Mouse (Mus musculus) intestine, postnatal 0 days (tissue): ENCODE results near the gene Gprc5a. TPM values are rescaled to one million over a fixed set of nuclear protein-coding genes. Genes with fewer than 3 reads are reported as not detected.

Source experiments
- ATAC-seq: fragments of 200-750 bp; cut with Nextera tagmentation; 2 replicates; pipeline ENCODE4 v1.8.0; 2017; ENCODE audit warnings: mild to moderate bottlenecking, moderate TSS enrichment, moderate library complexity
- H3K27ac ChIP-seq: fragments of 300-500 bp; sonication (generic); 2 replicates; pipeline ENCODE4 v1.5.1; 2014; ENCODE audit warnings: mild to moderate bottlenecking, low read depth, low read length, moderate library complexity
- H3K27me3 ChIP-seq: fragments of 300-500 bp; sonication (generic); replicated peaks from 2 replicates; pipeline ENCODE4 v1.6.1; 2014; ENCODE audit warnings: low read length, mixed read lengths; ENCODE audit not compliant: control insufficient read depth, insufficient read depth
- H3K36me3 ChIP-seq: fragments of 300-500 bp; sonication (generic); 2 replicates; pipeline ENCODE4 v1.6.1; 2014; ENCODE audit warnings: mild to moderate bottlenecking, moderate library complexity; ENCODE audit not compliant: control insufficient read depth, insufficient read depth
- H3K4me1 ChIP-seq: fragments of 300-500 bp; sonication (generic); replicated peaks from 2 replicates; pipeline ENCODE4 v1.6.1; 2014; ENCODE audit warnings: antibody characterized with exemption, low read length, mixed read lengths; ENCODE audit not compliant: control insufficient read depth, insufficient read depth
- H3K4me2 ChIP-seq: fragments of 300-500 bp; sonication (generic); replicated peaks from 2 replicates; pipeline ENCODE4 v1.6.1; 2014; ENCODE audit warnings: low read depth, mild to moderate bottlenecking, moderate library complexity
- H3K4me3 ChIP-seq: fragments of 300-500 bp; sonication (generic); 2 replicates; pipeline ENCODE4 v1.5.1; 2014; ENCODE audit warnings: low read depth, low read length
- H3K9ac ChIP-seq: fragments of 300-500 bp; sonication (generic); 2 replicates; pipeline ENCODE4 v1.6.1; 2014; ENCODE audit warnings: mild to moderate bottlenecking, low read depth, low read length
- H3K9me3 ChIP-seq: fragments of 300-500 bp; sonication (generic); 2 replicates; pipeline ENCODE4 v1.6.1; 2016; ENCODE audit warnings: mixed run types; ENCODE audit not compliant: control insufficient read depth
- CTCF ChIP-seq: sonication (generic); IDR thresholded peaks from 2 replicates; pipeline ENCODE4 v1.5.1; 2016; ENCODE audit warnings: low read depth, mild to moderate bottlenecking, control low read depth, antibody characterized with exemption, moderate library complexity
- WGBS: fragments of 180-500 bp; shearing (Covaris S2); extraction: QIAGEN DNeasy Blood & Tissue Kit; methylation state at CpG from one replicate; pipeline ENCODE4 v1.1.7; 2014; 5-methylcytosine and 5-hydroxymethylcytosine counted together
- polyA plus RNA-seq: library from polyadenylated mRNA; unstranded; fragments of >200 nt; fragmentation: Nextera tagmentation; extraction: Ambion mirVana; gene quantifications from 2 replicates; pipeline ENCODE4 v1.2.1, GENCODE M21; 2015

The Gprc5a gene
- polyA plus RNA-seq, 1 experiment from 2014 or later: 4.2 TPM

DNA sequence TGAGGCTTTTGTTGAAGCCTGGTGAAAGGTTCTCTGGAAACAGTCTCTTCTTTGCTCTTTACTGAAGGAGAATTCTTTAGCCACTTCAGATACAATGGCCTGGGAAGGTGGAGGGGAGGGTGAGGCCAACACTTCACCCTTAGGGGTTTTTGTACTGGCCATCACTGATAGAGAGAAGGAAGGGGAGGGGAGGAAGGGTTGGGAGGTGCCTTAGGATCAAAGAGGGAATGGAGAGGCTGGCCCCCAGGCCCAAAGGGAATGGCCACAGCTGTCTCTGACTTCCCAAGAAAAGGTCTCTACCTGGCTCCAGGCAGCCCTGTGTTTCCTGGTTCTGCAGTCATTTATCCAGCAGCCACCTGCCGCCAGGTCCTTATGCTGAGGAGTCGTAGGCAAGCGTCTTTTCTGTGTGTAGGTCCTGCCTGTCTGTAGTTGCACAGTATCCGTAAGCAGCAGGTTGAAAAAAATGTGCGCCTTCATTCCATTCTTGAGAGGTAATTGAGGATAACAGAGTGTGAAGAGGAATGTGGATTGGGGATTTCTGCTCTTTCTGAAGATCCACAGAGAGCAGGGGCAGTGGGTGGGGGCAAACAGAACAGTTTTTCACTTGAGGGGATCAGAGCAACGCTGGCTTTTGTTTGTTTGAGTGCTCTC, 1.5 kb downstream of the Gprc5a start:
- Histone ChIP-seq H3K9ac (no peak overlapping the region), H3K9me3 (no peaks in the 10 kb centered on the region), H3K27ac (no peak overlapping the region), H3K27me3 (no peaks in the 10 kb centered on the region), H3K4me3 (no peak overlapping the region), H3K4me1 (no peaks in the 10 kb centered on the region; the same call in 1 of the 2 replicates), H3K4me2 (no peak overlapping the region), H3K36me3 (no peaks in the 10 kb centered on the region)
- no peak for TF ChIP-seq CTCF
- 55% methylated on average over 6 of the region's 6 CpGs for WGBS
- ATAC-seq: no peak

DNA sequence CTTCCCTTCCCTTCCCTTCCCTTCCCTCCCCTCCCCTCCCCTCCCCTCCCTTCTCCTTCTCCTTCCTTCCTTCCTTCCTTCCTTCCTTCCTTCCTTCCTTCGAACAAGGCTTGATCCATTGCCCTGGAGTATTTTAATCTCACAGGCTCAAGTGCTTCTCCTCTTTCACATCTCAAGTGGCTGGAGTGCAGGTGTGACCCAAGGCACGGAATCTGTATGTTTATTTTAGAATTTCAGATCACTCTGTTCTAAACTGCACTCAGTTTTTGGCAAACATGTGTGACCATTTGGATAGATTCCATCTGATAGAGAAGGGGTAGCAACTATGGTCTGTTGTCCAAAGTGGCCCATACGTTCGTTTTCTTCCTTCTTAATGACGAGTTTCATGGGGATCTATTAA, 2.8 kb downstream of the Gprc5a start:
- Histone ChIP-seq H3K9me3 (no peaks in the 10 kb centered on the region), H3K4me1 (no peaks in the 10 kb centered on the region; the same call in 1 of the 2 replicates), H3K4me2 (no peak overlapping the region), H3K27me3 (no peaks in the 10 kb centered on the region), H3K27ac (no peak overlapping the region), H3K9ac (no peak overlapping the region), H3K36me3 (no peaks in the 10 kb centered on the region), H3K4me3 (no peak overlapping the region)
- WGBS: 88% methylated on average over 5 of the region's 5 CpGs
- no peak for ATAC-seq
- no peak for TF ChIP-seq CTCF

DNA sequence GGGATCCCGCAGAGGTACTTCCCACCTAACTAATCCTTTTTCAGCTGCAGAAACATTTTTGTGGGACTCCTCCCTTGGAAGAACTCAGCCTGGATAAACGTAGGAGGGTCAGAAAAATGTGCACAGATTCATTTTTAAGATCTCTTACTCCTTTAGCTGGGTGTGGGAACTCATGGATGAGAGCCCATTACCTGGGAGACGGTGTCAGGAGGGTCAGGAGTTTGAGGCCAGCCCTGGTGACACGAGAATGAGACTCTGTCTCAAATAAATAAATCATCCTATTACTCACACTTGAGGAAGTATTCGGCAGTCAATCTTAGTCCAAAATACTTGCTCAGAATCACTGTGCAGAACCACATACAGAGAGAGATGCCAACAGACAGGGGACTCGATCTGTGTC, 4.4 kb downstream of the Gprc5a start:
- 67% methylated on average over 6 of the region's 6 CpGs for WGBS
- H3K4me3 ChIP-seq: no peak overlapping the region
- no peak for ATAC-seq
- no peak overlapping the region for H3K9ac ChIP-seq
- no peak overlapping the region for H3K4me2 ChIP-seq
- no peak for TF ChIP-seq CTCF
- H3K9me3 ChIP-seq: no peaks in the 10 kb centered on the region
- no peaks in the 10 kb centered on the region for H3K27me3 ChIP-seq
- no peaks in the 10 kb centered on the region for H3K36me3 ChIP-seq
- no peak overlapping the region for H3K27ac ChIP-seq
- H3K4me1 ChIP-seq: no peaks in the 10 kb centered on the region; the same call in 1 of the 2 replicates

DNA sequence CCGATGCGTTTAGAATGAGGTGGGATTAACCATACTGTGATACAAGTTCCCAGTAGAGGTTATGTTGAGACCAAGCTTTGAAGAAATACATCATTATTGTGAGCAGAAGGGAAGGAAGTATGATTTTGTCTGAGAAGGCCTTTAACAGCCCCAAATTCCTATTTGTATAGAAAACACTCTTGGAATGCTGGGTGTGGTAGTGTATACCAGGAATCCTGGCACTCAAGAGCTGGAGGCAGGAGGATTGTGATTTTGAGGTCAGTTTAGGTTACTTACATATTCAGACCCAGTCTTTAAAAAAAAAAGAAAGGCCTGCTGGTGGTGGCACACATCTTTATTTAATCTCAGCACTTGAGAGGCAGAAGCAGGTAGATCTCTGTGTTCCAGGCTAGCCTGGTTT, 4.9 kb downstream of the Gprc5a start:
- ATAC-seq: no peak
- H3K27me3 ChIP-seq: no peaks in the 10 kb centered on the region
- no peaks in the 10 kb centered on the region for H3K36me3 ChIP-seq
- no peak overlapping the region for H3K4me3 ChIP-seq
- H3K4me1 ChIP-seq: no peaks in the 10 kb centered on the region
- TF ChIP-seq CTCF: no peak
- H3K27ac ChIP-seq: no peak overlapping the region
- H3K9me3 ChIP-seq: no peaks in the 10 kb centered on the region
- no peak overlapping the region for H3K4me2 ChIP-seq
- H3K9ac ChIP-seq: no peak overlapping the region
- WGBS: 79% methylated on average over 2 of the region's 2 CpGs

DNA sequence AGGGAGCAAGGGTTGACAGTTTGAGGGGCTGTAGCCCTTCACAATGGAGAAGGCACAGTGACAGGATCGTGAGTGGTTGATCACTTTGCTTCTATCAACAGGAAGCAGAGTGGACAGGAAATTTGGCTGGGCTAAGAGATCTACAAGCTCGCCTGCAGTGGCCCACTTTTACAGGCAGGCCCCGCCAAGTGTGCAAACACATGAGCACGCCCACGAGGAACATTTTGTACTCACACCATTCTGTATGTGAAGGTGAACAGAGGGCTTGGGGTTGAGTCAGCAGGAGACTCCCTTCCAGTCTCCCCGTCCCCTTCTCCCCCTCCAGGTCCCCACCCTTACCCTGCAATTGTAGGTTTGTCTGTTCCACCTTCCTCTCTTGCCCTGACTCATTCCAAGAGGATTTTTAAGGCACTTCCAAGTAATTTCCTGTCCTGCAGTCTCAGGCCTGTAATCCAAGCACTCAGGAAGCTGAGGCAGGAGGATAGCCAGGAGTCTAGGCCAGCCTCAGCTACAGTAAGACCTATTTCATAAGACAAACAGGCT, 9.0 kb downstream of the Gprc5a start:
- Histone ChIP-seq H3K9ac (no peak overlapping the region), H3K27me3 (no peaks in the 10 kb centered on the region), H3K4me3 (no peak overlapping the region), H3K27ac (no peak overlapping the region), H3K4me2 (no peak overlapping the region), H3K9me3 (no peaks in the 10 kb centered on the region), H3K36me3 (no peaks in the 10 kb centered on the region), H3K4me1 (no peaks in the 10 kb centered on the region)
- no peak for ATAC-seq
- 46% methylated on average over 6 of the region's 6 CpGs for WGBS
- TF ChIP-seq CTCF: no peak

DNA sequence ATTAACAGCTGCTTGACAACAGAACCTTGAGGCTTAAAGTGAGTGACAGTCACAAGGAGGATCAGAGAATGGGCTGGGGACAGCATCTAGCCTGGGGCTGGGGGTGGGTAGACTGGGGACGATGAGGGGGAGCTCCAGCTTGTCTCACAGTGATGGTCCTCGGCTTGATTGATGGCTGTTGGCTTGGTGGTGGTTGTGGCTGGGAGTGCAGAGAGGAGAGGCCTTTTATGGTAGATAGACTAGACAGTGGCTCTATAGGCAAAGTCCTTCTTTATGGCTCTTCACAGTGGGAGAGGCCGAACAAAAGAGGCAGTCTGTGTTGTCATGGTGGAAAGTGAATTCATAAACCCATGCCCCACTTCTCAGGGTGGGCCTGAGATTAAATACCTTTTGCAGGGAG, 10.8 kb downstream of the Gprc5a start:
- Histone ChIP-seq H3K4me3 (no peak overlapping the region), H3K4me1 (no peaks in the 10 kb centered on the region), H3K9me3 (no peaks in the 10 kb centered on the region), H3K9ac (no peak overlapping the region), H3K4me2 (no peak overlapping the region), H3K36me3 (no peaks in the 10 kb centered on the region), H3K27ac (no peak overlapping the region), H3K27me3 (no peaks in the 10 kb centered on the region)
- peak; percentile 54; the same call in 1 of the 2 replicates for ATAC-seq
- 33% methylated on average over 3 of the region's 3 CpGs for WGBS
- TF ChIP-seq CTCF: no peak
